Mouse (Mus musculus) mature B cell (primary cell): ENCODE results near the gene Ets1.

ENCODE experiments used
- in situ Hi-C: fragments of 300-500 bp; cut with MboI; formaldehyde crosslinking; loops from 2 replicates; pipeline ENCODE4 v1.14.3; 2019

The Ets1 gene

DNA sequence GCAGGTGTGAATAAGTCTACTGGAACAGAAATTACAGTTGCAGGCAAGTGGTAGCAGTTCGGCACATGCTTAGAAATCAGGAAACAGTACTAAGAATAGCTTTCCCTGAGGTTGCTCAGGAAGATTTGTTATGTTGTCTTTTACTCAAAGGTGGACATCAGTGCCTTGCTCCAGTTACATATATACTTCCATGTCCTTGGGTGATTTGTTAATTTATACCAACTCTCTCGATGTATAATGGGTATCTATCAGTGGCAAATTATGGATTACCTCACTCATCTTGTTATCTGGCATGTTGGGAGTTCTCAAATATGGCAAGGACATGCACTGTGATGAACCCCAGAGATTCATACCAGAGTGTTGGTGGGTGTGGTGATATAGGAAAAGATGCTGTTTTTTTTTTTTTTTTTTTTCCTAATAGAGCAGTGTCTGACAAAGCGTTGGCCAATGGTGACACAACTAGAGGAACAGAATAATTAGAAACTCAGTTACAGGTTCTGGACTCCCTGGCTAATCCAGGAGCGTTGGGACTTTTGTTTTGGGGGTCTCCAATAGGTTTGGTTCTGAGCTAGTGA is 59.0 kb downstream of the Ets1 start:
- in situ Hi-C loops = loop anchor here (5.0 kb wide), 1 partner anchor 78 kb away; no protein-coding TSS in a partner anchor

DNA sequence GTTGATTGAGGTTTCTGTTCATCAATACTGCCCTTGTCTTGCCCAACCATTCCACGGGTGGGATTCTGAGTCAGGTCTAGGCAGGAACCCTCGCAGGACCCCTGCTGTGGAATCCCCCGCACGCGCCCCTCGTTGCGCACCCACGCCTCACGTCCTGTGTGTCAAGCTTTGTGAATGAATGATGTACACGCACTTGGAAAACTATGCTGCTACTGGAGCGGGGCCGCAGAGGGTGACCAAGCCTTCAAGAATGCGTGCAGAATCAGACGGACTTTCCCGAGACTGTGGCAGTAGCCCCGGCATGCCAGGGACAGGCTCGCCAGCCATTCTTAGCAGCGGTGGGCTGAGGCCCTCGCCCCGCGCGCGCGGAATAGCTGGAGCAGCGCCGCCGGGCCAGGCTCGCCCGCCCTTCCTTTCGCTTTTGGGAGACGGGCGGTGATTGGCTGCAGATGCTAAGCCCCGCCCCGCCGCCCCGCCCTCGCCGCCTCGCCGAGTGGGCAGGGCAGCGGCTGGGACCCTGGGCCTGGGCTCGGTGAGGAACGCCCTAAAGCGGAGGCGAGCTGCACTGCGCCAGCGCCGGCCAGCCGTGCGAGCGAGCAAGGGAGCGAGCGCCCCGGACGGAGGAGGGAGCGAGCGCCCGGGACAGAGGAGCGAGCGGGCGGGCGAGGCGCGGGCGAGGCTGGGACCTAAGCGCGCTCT is 59.6 kb downstream of the Ets1 start:
- in situ Hi-C loops = no loop called here

DNA sequence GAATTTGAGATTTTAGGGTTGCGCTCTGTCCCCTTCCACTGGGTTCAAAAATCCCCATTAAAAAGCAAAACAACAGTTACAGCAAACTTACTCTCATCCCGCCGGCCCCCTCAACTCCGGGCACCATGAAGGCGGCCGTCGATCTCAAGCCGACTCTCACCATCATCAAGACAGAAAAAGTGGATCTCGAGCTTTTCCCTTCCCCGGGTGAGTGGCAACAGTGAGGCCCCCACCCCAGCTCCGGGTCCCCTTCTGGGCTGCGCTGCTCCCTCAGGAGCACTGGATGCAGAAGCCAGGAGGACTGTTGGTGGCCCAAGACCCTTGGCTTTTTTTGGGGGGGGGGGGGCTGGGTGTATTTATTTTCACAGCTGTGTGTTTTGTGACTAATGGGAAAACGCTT is 60.2 kb downstream of the Ets1 start:
- in situ Hi-C loops = no loop called here

DNA sequence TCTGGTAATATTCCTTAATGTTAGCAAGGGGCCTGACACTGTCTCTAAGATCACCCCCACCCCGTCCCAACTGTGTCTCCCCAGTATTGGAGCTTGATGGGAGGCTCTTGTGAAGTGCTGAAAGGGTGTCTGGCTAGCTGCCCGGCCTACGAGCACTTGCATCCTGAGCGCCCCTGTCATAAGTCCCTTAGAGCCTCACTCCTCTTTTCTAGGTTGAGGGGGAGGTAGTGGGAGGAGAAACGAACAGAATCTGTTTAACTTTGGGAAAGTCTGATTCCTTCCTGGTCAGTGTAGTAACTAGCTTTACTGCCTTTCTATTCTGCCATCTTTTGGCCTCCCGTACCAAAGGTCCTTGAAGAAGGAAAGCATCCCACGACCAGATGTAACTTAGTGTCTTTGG is 60.7 kb downstream of the Ets1 start:
- in situ Hi-C loops = no loop called here

DNA sequence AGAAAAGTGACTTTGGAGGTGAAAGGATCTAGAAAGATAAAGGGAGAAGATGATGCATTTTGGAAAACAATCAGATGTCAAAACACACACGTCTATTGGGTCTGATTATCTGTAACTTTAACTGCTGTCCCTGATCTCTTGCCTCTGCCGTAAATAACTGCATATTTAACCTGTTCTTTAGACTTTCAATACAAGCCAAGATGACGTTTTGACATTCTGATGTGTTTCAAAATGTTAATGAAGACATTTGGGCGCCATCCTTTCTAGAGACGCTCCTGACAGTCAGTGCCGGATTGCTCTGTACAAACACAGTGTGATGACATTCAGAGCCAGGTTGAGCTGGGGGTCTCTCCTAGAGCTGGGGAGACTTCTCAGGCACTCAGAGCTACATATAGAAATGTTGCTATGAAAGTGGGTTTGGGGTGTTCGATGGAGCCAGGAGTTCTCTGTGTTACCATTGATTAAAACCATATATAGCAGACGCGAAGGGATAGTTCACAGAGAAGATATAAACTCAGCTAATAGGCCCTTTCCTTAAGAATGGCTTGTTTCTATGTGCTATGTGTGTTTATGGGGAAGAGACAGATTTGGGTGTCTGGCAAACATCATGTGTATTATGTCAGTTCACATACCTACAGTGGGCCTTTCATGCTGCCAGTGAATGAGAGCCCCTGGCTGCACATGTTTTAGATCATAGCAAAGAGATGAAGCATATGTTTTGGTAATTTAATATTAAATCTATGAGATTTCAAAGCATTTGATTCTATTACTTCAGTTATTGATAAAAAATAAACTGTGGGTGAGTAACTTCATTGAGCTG is 61.5 kb downstream of the Ets1 start:
- in situ Hi-C loops = no loop called here

DNA sequence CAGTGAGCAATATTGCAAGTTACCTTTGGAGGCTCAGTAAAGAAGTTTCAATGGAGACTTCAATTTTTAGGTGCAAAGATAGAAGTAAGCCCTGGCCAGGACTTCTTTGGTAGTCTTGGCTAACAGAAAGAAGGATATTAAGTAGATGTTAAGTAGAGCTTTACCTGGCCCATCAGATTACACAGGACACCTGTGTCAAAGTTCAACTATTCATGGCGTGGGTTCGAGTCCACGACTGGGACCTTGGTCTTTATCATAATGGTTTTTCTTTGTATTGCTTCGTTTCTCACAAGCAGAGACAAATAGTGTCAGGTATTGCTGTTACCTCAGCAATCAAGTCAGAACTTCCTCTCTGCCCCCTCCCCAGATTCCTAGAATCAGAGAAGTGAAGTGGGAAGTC is 62.7 kb downstream of the Ets1 start:
- in situ Hi-C loops = no loop called here

DNA sequence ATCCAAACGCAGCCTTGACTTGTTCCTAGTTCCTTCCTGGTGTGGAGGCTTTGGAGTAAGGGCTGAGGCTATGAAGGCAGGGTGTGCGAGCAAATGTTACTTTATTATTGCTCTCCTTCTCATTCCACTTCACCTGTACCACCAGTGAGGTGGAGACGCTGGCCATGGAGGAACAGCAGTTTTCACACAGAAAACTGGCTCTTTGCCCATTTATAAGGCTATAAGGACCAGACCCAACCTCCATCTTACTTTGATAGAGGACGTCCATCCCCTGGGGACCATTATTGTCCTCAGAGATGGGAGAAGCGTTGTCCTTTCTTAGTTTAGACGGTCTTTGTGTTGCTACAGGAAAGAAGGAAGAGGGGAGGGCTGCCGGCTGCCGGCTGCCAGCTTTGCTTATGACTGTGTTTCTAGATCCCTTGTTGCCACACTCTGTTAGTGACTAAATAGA is 63.4 kb downstream of the Ets1 start:
- in situ Hi-C loops = no loop called here

DNA sequence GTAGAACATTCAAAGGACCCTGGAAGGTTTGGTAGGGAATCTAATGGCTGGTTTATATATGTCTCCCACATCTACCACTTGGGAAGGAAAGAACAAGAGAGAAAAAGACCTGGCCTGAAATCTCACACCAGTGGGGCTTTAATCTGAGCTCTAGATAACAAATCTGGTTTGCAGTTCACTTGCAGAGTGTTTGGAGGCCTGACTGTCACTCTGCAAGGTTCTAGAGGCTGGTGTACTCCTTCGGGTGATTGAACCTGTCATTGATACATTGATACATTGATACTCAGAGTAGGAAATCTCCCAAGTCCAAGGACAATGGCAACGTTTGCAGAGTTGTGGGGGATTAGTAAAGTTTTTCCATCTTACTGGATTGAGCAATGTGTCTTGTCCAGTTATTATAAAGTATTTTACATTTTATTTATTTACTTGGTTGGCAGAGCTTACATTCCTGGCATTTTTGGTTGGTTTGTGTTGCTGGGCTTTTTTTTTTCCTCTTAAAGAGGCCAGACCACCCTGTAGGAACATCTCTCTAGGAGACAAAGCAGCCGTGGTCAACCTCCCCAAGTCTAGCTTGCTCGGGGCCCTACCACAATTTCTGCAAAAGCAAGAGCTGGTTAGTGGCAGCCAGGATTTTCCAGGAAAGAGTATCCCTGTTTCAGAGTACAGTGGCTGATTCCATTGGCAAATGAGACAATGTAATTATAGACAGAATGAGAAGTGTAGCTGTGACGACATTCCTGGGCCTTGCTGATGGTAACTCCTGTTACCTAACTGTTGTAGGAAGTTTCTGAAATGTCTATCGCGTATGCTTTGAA is 64.3 kb downstream of the Ets1 start:
- in situ Hi-C loops = no loop called here

DNA sequence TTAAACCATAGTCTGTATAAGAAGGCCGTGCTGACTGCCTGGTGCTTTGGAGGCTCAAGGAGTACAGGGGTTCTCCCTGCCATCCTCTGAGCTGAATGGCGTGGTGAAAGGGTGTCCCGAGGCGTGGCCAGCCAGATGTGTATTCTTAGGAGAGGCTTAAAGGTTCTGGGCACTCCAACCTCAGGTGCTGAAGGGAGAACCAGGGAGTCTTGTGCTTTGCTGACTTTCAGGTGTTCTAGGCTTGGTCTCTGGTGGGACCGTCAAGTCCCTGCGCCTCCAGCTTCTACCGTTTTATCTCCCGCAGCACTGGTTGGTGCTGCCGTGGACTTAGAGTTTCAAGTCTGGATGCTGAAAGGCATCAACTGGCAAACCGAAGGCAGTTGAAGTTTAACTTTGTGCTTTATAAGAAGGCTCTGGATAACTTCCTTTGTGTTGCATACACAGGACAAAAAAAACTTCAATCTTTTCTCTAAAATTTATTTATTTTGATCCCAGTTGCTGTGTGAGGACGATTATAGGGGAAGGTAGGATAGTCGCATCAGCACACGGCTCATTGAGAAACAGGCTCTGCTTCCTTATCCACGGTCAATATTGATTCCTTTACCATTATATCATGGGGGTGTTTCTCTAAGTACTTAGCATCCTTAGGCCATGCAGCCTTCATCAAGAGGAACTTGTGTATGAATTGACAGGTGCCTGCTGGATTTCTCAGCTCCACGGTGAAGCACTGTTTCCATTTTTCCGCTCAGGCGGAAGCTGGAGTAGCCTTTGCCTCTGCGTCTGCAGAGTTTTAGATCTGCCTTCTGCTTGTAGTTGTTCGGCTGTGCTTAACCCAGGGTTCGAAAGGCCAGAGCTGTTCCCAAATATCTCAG is 65.3 kb downstream of the Ets1 start:
- in situ Hi-C loops = no loop called here

DNA sequence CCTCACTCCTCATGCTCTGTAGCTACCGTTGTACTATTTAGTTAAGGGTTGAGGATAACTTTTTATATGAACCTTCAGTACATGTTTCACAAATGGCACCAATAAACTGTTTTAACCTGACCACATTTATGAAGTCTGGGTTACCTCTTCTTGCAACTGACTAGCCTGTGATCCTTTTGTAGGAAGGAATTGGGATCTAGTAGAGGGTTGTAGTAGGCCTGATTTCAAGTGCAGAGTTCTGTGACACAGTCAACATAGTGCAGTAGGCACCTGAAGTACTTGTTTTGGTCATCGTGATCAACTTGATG is 65.9 kb downstream of the Ets1 start:
- in situ Hi-C loops = no loop called here

DNA sequence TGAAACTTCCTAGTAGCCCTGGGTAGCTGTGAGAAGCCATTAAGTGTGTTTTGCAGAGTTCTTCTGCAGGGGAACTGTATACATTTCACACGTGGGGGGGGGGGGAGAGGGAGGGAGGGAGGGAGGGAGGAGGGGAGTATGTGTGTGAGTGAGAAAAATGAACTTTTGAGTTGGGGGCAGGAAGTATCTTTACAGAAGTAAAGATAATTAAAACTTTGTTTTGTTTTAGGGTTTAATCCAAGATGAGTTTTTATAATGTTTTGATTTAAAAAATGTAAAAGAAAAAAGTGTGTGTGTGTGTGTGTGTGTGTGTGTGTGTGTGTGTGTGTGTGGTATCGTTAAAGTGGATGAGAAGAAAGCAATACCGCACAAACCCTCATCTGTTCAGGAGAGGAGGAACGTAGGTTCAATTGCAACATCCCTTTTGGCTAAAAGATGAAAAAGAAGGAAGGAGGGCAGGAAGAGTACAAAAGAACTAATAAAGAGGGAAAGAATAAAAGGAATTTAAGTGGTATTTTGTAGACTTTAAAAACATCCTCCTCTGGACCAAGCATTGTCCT is 66.9 kb downstream of the Ets1 start:
- in situ Hi-C loops = no loop called here

DNA sequence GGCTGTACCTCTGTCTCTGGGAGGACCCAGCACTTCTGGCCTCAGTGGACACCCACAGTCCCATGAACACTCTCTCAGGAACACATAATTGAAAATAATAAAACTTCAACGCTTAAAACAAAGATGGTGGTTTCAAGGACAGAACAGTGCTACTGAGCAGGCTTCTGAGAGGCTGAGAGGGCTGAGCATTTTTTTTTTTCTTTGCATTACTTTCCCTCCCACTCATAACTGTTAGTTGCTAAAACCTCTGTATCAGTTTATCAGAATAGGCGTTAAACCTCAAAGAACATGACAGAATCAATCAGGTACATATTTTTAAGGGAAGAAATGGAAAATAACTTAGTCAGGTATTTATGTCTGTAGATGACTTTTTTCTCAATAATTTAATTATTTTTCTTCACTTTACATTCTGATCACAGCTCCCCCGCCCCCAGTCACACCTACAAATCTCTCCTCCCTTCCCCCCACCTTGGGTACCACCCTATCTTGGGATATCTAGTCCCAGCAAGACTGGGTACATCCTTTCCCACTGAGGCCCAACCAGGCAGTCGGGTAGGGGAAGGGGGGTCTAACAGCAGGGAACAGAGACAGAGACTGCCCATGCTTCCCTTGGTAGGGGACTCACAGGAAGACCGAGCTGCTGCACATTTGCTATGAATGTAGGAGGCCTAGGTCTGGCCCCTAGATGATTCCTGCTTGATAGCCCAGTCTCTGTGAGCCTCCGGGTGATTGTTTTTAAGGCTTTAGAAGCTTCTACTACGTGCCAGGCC is 68.1 kb downstream of the Ets1 start:
- in situ Hi-C loops = no loop called here

DNA sequence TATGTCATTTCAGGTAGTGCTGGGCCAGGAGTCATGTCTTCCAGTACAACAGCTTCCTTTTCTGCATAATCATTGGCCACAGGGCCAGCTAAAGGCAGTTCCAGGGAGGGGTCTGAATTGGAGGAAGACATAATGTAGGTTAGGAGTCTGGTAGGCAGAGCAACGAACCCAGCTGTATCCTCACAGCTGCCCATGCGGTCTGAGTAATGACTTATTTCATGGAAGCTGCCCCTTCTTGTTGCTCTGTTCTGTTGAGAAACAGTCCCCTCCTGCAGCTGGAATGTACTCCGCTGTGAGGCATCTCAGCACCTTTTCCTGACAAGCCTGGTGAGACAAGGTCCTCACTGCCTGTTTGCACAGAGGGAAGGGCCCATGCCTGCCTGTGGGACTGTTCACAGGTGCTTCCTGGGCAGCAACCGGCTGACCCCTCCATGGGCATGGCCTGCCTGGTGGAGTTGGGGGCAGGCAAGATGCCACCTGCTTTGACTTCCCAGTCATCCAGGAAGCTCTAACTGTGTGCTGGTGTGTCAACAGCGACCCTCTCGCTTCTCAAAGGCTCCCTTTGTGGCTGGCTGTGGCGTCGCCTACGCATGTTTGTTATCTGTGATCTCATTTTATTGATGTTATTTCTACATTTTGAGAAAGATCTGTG is 69.9 kb downstream of the Ets1 start:
- in situ Hi-C loops = no loop called here

DNA sequence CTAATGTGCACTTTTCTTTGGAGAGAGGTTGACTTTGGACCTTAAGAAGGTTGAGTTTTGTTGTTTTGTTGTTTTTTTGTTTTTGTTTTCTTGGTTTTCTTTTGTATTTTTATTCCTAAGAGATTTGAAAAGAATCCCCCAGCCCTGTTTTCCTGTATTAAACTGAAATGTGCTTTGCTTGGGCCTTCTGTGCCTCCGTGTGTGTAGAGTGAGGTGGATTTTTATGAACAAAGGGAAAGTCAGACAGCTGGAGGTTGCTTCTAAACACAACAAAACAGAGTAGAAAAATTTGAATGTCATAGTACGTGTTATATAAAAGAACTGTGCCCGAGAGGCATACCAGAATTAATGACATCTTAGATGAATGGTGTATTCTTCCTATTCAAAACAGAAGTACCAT is 71.4 kb downstream of the Ets1 start:
- in situ Hi-C loops = no loop called here

DNA sequence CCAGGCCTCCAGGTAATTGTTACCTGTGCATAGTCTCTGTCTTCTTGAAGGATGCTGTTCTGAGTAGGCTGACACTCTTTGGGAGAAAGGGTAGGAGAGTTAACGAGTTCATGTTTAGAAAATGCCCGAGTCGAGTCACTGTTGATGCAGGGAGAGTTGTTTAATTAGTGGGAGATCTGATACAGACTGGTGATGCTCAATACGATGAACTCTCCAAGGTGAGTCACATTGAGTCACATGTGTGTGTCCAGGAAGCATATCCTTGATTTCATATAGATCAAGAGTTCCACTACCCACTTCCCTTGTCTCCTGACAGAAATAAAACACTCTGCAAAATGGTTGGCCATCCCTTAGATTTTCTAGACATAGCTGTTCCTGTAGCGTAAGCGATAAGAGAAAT is 72.5 kb downstream of the Ets1 start:
- in situ Hi-C loops = no loop called here

DNA sequence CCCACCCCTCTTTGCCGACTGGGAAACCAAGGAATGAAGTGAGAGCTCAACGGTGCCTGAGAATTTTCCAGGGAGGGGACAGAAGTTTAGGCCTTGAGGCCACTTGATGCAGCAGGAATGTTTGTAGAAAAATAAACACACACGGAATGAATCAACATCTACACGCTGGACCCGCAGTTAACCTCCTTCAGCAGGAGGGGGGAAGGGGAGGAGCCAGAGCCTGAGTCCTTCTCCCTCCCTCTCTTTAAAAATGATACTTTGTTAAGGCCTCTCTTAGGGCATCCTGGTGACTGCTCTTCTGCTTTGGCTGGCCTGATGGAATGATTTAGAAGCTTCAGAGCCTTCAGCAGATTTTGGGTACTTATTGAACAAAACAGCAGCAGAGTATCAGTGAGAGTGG is 73.3 kb downstream of the Ets1 start:
- in situ Hi-C loops = no loop called here

DNA sequence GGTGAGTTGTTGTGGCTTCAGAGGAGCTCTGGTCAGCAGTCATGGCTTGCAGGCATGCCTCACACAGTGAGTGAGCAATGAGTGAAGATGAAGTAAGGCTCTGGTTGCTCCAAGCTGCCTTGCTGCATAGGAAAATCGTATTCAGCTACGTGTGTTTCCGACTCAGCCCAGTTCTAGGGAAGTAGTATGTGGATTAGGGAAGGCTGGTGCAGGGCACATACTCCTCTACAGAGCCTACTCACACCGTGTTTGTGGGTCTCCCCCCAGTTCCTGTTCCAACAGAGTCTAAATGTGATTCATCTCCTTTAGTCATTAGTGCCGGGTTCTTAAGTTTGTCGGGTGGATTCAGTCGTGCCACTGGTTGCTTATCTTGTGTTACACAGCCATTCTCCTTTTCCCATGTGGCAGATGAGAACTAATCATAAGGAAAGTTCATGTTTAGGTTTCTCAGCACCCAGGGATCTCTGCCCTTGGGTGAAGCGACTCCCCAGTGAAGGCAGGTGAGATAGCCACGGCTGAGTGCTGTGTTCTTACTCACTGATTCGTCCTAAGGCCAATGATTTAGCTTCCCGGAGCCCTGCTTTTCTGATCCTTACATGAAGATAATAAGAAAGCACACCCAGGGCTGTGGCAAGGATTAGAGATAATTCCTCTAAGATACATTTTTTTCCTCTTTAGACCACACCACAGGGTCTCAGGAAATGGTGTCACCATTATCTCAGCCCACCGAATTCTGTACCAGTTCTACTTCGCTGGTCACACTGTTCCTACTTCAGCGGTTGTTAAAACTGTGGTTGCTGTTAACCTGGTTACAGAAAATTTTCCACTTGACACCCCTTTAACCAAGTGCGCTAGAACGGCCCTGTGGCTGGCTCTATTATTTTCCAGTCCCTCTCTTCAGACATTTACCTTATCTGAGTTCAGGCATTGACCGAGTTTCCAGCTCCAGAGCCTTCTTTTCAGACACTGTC is 74.0 kb downstream of the Ets1 start:
- in situ Hi-C loops = no loop called here

DNA sequence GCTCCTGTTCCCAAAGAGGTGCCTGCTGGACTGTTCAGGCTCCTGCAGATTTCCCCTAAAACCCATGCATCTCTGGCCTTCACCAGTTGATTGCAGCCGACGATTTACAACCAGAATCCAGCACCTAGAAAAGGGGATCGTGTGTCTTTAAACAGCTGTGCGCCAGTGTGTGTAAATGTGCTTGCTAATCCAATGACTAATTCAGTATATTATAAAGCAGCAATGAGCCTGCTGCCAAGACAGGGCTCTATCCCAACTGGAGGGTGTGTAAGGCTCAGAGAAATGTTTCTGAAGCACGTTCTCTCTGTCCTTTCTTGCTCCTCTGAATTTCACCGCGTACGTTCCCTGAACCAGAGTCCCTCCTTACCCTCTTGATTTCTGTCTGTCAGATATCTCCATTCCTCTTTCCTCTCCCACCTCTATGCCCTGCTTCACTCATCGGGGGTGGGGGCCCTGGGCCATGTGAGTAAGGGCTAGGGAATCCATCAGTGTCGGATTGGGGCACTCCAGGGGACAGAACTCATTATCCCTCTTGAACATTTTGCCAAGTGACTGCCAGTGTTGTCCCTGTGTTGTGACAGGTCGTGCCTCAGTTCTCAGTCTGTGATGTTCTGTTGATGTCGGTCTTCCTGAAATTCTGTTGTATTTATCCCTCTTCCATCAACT is 75.1 kb downstream of the Ets1 start:
- in situ Hi-C loops = no loop called here
